ENCODE assay signal across 17 mouse cellular contexts in genomic region chr9:62371745-62372555, GRCm38 (mm10). TPM values are rescaled to one million over a fixed set of nuclear protein-coding genes. Genes with fewer than 3 reads are reported as not detected.
A peak's percentile ranks its signal among the peaks of the same experiment; 100 is the strongest.
DNase-seq lines count a peak whose midpoint lies in the region; ATAC-seq and TF ChIP-seq lines count a peak whose summit lies in the region.
"Had no signal": no experiment of that assay in that cellular context is flagged by ENCODE, and none has a peak within 500 bp of the region (broad histone marks: within the 10 kb centered on the region; RNA-seq: fewer than 3 reads in every experiment).

No protein-coding gene starts in this region.

- H3K27me3 ChIP-seq in heart, embryonic 11.5 days (ENCODE audit: control insufficient read depth, insufficient read depth, low read length) = no peaks in the 10 kb centered on the region
- H3K27me3 ChIP-seq in liver, embryonic 12.5 days (replicated peaks) = no peaks in the 10 kb centered on the region
- no peaks in the 10 kb centered on the region for H3K27me3 ChIP-seq in liver, postnatal 0 days (ENCODE audit: insufficient read depth, low read length)
- H3K27me3 ChIP-seq in stomach, embryonic 14.5 days (ENCODE audit: control insufficient read depth, insufficient read depth, low read length) = no peaks in the 10 kb centered on the region
- H3K27me3 ChIP-seq: forebrain, embryonic 15.5 days; neural tube, embryonic 12.5 days; Patski had no signal

- peak; percentile 31 to 40 for DNase-seq in heart, adult 18-20 months
- DNase-seq in liver, postnatal 0 days = no peak
- DNase-seq in thymus, postnatal 25 days = no peak
- DNase-seq: left cerebral cortex, postnatal 4 days; right cerebral cortex, postnatal 4 days; thymus, adult 18-20 months had no signal

- no peak for TF ChIP-seq EP300 in liver, postnatal 0 days (IDR thresholded peaks at IDR 0.05; ENCODE audit: low read depth)

- no peaks in the 10 kb centered on the region for H3K9me3 ChIP-seq in heart, embryonic 11.5 days (replicated peaks; ENCODE audit: control insufficient read depth, low read length)
- H3K9me3 ChIP-seq in liver, embryonic 12.5 days (replicated peaks) = no peaks in the 10 kb centered on the region
- no peaks in the 10 kb centered on the region for H3K9me3 ChIP-seq in liver, postnatal 0 days (ENCODE audit: low read length)
- no peaks in the 10 kb centered on the region for H3K9me3 ChIP-seq in stomach, embryonic 14.5 days (ENCODE audit: control insufficient read depth, low read depth, low read length)
- H3K9me3 ChIP-seq: forebrain, embryonic 15.5 days; neural tube, embryonic 12.5 days had no signal

- no peak for ATAC-seq in heart, embryonic 11.5 days (replicated peaks; ENCODE audit: insufficient number of reproducible peaks, low FRiP score, low TSS enrichment)
- ATAC-seq in liver, embryonic 12.5 days = no peak
- no peak for ATAC-seq in liver, postnatal 0 days
- ATAC-seq in stomach, embryonic 14.5 days (ENCODE audit: insufficient number of reproducible peaks, insufficient read depth, low FRiP score, low read depth) = no peak
- ATAC-seq: CD4-positive, CD25-positive, alpha-beta regulatory T cell, adult 4 months; forebrain, embryonic 15.5 days; intestine, postnatal 0 days; Patski had no signal

- no peak overlapping the region for H3K9ac ChIP-seq in heart, embryonic 11.5 days (ENCODE audit: low read depth, low read length)
- no peak overlapping the region for H3K9ac ChIP-seq in liver, embryonic 12.5 days
- H3K9ac ChIP-seq in liver, postnatal 0 days (replicated peaks) = no peak overlapping the region
- H3K9ac ChIP-seq in stomach, embryonic 14.5 days (replicated peaks; ENCODE audit: low read depth, low read length) = no peak overlapping the region
- H3K9ac ChIP-seq: forebrain, embryonic 15.5 days; hindbrain, embryonic 14.5 days; neural tube, embryonic 12.5 days had no signal

- WGBS in heart, embryonic 11.5 days (ENCODE audit: insufficient replicate concordance) = 81% methylated on average over 16 of the region's 16 CpGs
- 83% methylated on average over 16 of the region's 16 CpGs for WGBS in liver, embryonic 12.5 days (ENCODE audit: insufficient replicate concordance)
- 80% methylated on average over 16 of the region's 16 CpGs for WGBS in liver, postnatal 0 days (ENCODE audit: insufficient replicate concordance)
- 52% methylated on average over 16 of the region's 16 CpGs for WGBS in stomach, embryonic 14.5 days

- TF ChIP-seq CTCF in liver, postnatal 0 days (IDR thresholded peaks at IDR 0.05; ENCODE audit: low read depth) = no peak

- peaks cover 21% of the 10 kb centered on the region for H3K36me3 ChIP-seq in heart, embryonic 11.5 days (ENCODE audit: control insufficient read depth, insufficient read depth, low read length)
- H3K36me3 ChIP-seq in liver, embryonic 12.5 days = peaks cover 69% of the 10 kb centered on the region
- peaks cover 32% of the 10 kb centered on the region for H3K36me3 ChIP-seq in liver, postnatal 0 days (replicated peaks; ENCODE audit: insufficient read depth, low read length)
- H3K36me3 ChIP-seq in stomach, embryonic 14.5 days (ENCODE audit: control insufficient read depth, insufficient read depth, low read length) = peaks cover 33% of the 10 kb centered on the region

- H3K4me2 ChIP-seq in heart, embryonic 11.5 days = no peak overlapping the region
- no peak overlapping the region for H3K4me2 ChIP-seq in liver, embryonic 12.5 days
- H3K4me2 ChIP-seq in liver, postnatal 0 days (ENCODE audit: low read depth, low read length) = no peak overlapping the region
- H3K4me2 ChIP-seq in stomach, embryonic 14.5 days (replicated peaks; ENCODE audit: low read depth, low read length) = no peak overlapping the region
- H3K4me2 ChIP-seq: forebrain, embryonic 15.5 days; hindbrain, embryonic 14.5 days; liver, embryonic 11.5 days; neural tube, embryonic 12.5 days had no signal

- no peak overlapping the region for H3K27ac ChIP-seq in heart, embryonic 11.5 days (ENCODE audit: low read depth, low read length)
- H3K27ac ChIP-seq in liver, embryonic 12.5 days = 0 out of 2 replicates have a peak overlapping the region, but pooled peaks have one; percentile 38
- H3K27ac ChIP-seq in liver, postnatal 0 days (ENCODE audit: low read depth) = no peak overlapping the region
- peak overlapping the region; percentile 49 for H3K27ac ChIP-seq in brown adipose tissue, adult 24 weeks (replicated peaks; ENCODE audit: low read depth, low read length)
- peak overlapping the region; percentile 15; the same call in 1 of the 2 replicates for H3K27ac ChIP-seq in stomach, embryonic 14.5 days (ENCODE audit: low read length)
- H3K27ac ChIP-seq: forebrain, embryonic 15.5 days; hindbrain, embryonic 14.5 days; neural tube, embryonic 12.5 days had no signal

- H3K4me3 ChIP-seq in heart, embryonic 11.5 days (ENCODE audit: low read depth, low read length) = no peak overlapping the region
- no peak overlapping the region for H3K4me3 ChIP-seq in liver, embryonic 12.5 days
- H3K4me3 ChIP-seq in liver, postnatal 0 days (ENCODE audit: low read depth, low read length) = no peak overlapping the region
- no peak overlapping the region for H3K4me3 ChIP-seq in brown adipose tissue, adult 24 weeks (ENCODE audit: insufficient read depth, low read depth, low read length)
- no peak overlapping the region for H3K4me3 ChIP-seq in stomach, embryonic 14.5 days (ENCODE audit: low read depth, low read length)
- H3K4me3 ChIP-seq: forebrain, embryonic 15.5 days; neural tube, embryonic 12.5 days had no signal

- peaks cover 53% of the 10 kb centered on the region for H3K4me1 ChIP-seq in heart, embryonic 11.5 days (ENCODE audit: control insufficient read depth, insufficient read depth, low read length)
- peaks cover 88% of the 10 kb centered on the region for H3K4me1 ChIP-seq in liver, embryonic 12.5 days
- H3K4me1 ChIP-seq in liver, postnatal 0 days (ENCODE audit: insufficient read depth) = peaks cover 41% of the 10 kb centered on the region
- peaks cover 61% of the 10 kb centered on the region for H3K4me1 ChIP-seq in brown adipose tissue, adult 24 weeks (ENCODE audit: control insufficient read depth, insufficient read depth, insufficient read length, low read length)
- peaks cover 56% of the 10 kb centered on the region for H3K4me1 ChIP-seq in stomach, embryonic 14.5 days (ENCODE audit: control insufficient read depth, insufficient read depth, low read length)

RNA-seq across cellular contexts. Expression of gene Anp32a, which starts 30.9 kb away (rescaled TPM):
- total RNA-seq in heart, adult 18-20 months (2021) = 100 to 1,000 TPM; 180 to 184 TPM
- 108 and 120 TPM in 2 replicates for polyA plus RNA-seq in heart, embryonic 11.5 days (2014; fragmentation: Nextera tagmentation; extraction: Ambion mirVana)
- 112 and 122 TPM in 2 replicates for polyA plus RNA-seq in liver, embryonic 12.5 days (2016; fragmentation: Nextera tagmentation; extraction: Ambion mirVana)
- 54.5 and 60.4 TPM in 2 replicates for polyA plus RNA-seq in liver, postnatal 0 days (2015; fragmentation: Nextera tagmentation; extraction: Ambion mirVana)
- 578 and 694 TPM in 2 replicates for polyA plus RNA-seq in brown adipose tissue, adult 24 weeks (2012; ENCODE audit: insufficient read depth, insufficient read length, missing spikeins)
- polyA plus RNA-seq in stomach, embryonic 14.5 days (2014; fragmentation: Nextera tagmentation; extraction: Ambion mirVana) = 108 and 118 TPM in 2 replicates

Comparison
In these comparisons a context has a peak if more than half of its experiments do, and no peak if none do; other contexts are left out.
1. H3K27ac ChIP-seq: peak in liver, embryonic 12.5 days (single experiment), brown adipose tissue, adult 24 weeks (single experiment) and stomach, embryonic 14.5 days (single experiment); none in heart, embryonic 11.5 days (single experiment) and liver, postnatal 0 days (single experiment).
2. DNase-seq: peak in heart, adult 18-20 months (2 of 2); none in liver, postnatal 0 days (single experiment) and thymus, postnatal 25 days (single experiment).